Mouse (Mus musculus) erythroblast, embryonic 14.5 days (primary cell): Measurements from ENCODE around the gene Camsap1.

Experiments used
- GATA1 ChIP-seq: IDR thresholded peaks from 2 replicates; pipeline ENCODE4 v1.6.1; 2012; ENCODE audit warnings: low read length, inconsistent platforms, mixed read lengths
- TAL1 ChIP-seq: IDR thresholded peaks from 3 replicates; pipeline ENCODE4 v1.6.1; 2012; ENCODE audit warnings: low read length, inconsistent platforms, mixed read lengths

DNA sequence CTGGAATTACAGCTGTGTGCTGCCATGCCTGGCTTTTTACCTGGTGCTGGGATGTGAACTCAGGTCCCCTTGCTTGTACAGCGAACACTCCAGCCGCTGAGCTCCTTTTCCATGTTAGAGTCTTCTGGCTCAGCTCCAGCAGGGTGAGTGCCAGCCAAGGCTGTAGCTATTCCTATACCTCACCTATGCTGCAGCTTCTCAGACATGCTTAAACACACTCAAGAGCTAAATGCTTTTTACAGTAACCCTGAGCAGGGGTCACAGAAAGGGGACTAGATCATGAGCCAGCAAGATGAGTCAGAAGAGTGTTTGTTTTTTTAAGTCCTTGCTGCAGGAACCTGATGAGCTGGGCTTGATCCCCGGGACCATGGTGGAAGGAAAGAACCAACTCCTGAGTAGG lies 14.6 kb upstream of the Camsap1 start:
- no peak for TF ChIP-seq GATA1
- no peak for TF ChIP-seq TAL1
